ENCODE assay signal across 8 mouse cellular contexts in genomic region chr17:46674530-46675283, GRCm38 (mm10). TPM values are rescaled to one million over a fixed set of nuclear protein-coding genes. Genes with fewer than 3 reads are reported as not detected.
DNase-seq lines count a peak whose midpoint lies in the region; ATAC-seq and TF ChIP-seq lines count a peak whose summit lies in the region.

No protein-coding gene starts in this region.

- H3K4me2 ChIP-seq in heart, embryonic 12.5 days: peak overlapping the region; percentile 80
- peak overlapping the region; percentile 56 for H3K4me2 ChIP-seq in hindbrain, embryonic 11.5 days (replicated peaks; ENCODE audit: low read depth, low read length)
- H3K4me2 ChIP-seq in midbrain, embryonic 11.5 days: peak overlapping the region; percentile 76

- peaks cover 44% of the 10 kb centered on the region for H3K4me1 ChIP-seq in heart, embryonic 12.5 days (replicated peaks)
- peaks cover 64% of the 10 kb centered on the region for H3K4me1 ChIP-seq in G1E (ENCODE audit: insufficient read depth, low read depth, low read length)
- H3K4me1 ChIP-seq in hindbrain, embryonic 11.5 days (replicated peaks; ENCODE audit: control insufficient read depth, insufficient read depth, low read length): peaks cover 4% of the 10 kb centered on the region; the same call in 1 of the 2 replicates
- H3K4me1 ChIP-seq in midbrain, embryonic 11.5 days (ENCODE audit: control insufficient read depth, insufficient read depth, low read length): peaks cover 22% of the 10 kb centered on the region

- 23% methylated on average over 15 of the region's 15 CpGs for WGBS in heart, embryonic 12.5 days
- 22% methylated on average over 15 of the region's 15 CpGs for WGBS in hindbrain, embryonic 11.5 days
- 17% methylated on average over 15 of the region's 15 CpGs for WGBS in midbrain, embryonic 11.5 days

- peak; percentile 20; the same call in 1 of the 2 replicates for ATAC-seq in heart, embryonic 12.5 days (ENCODE audit: insufficient number of reproducible peaks, low FRiP score)
- no peak for ATAC-seq in G1E (ENCODE audit: extremely low read depth, insufficient number of reproducible peaks, low FRiP score, poor library complexity, severe bottlenecking)
- peak; percentile 65 for ATAC-seq in hindbrain, embryonic 11.5 days (ENCODE audit: low FRiP score)
- ATAC-seq in midbrain, embryonic 11.5 days (ENCODE audit: low FRiP score): peak; percentile 45

- peak overlapping the region; percentile 71 for H3K9ac ChIP-seq in heart, embryonic 12.5 days
- H3K9ac ChIP-seq in hindbrain, embryonic 11.5 days (ENCODE audit: low read depth, low read length): peak overlapping the region; percentile 38; the same call in 1 of the 2 replicates
- peak overlapping the region; percentile 67 for H3K9ac ChIP-seq in midbrain, embryonic 11.5 days (ENCODE audit: low read length)

- H3K4me3 ChIP-seq in heart, embryonic 12.5 days: peak overlapping the region; percentile 84
- peak overlapping the region; percentile 77 for H3K4me3 ChIP-seq in G1E (ENCODE audit: low read depth, low read length)
- peak overlapping the region; percentile 57 for H3K4me3 ChIP-seq in hindbrain, embryonic 11.5 days (ENCODE audit: low read depth, low read length)
- H3K4me3 ChIP-seq in midbrain, embryonic 11.5 days (ENCODE audit: low read depth, low read length): peak overlapping the region; percentile 61

- no peaks in the 10 kb centered on the region for H3K27me3 ChIP-seq in heart, embryonic 12.5 days (replicated peaks)
- no peaks in the 10 kb centered on the region for H3K27me3 ChIP-seq in G1E (ENCODE audit: insufficient read depth, low read length)
- no peaks in the 10 kb centered on the region for H3K27me3 ChIP-seq in hindbrain, embryonic 11.5 days (ENCODE audit: control insufficient read depth, insufficient read depth, low read length)
- no peaks in the 10 kb centered on the region for H3K27me3 ChIP-seq in midbrain, embryonic 11.5 days (ENCODE audit: control insufficient read depth, insufficient read depth, low read length)

- DNase-seq in heart, adult 9 months (ENCODE audit: low spot score in 2 of 2): no peak
- no peak for DNase-seq in G1E (ENCODE audit: low spot score)
- DNase-seq in hindbrain, embryonic 11.5 days (ENCODE audit: low spot score): peak; percentile 14
- peak; percentile 82 for DNase-seq in midbrain, embryonic 11.5 days (ENCODE audit: low spot score, missing footprints)
- DNase-seq in ovary, postnatal 14 days (ENCODE audit: low spot score): no peak
- no peak for DNase-seq in urinary bladder, postnatal 25 days (ENCODE audit: low spot score)
- DNase-seq in gastrocnemius, postnatal 4 days (ENCODE audit: low spot score in 2 of 2): no peak

- TF ChIP-seq CTCF in G1E (IDR thresholded peaks at IDR 0.05; ENCODE audit: low read depth, low read length): no peak

- H3K9me3 ChIP-seq in heart, embryonic 12.5 days (replicated peaks): no peaks in the 10 kb centered on the region
- no peaks in the 10 kb centered on the region for H3K9me3 ChIP-seq in G1E (replicated peaks)
- H3K9me3 ChIP-seq in hindbrain, embryonic 11.5 days (ENCODE audit: control insufficient read depth, low read length): no peaks in the 10 kb centered on the region
- no peaks in the 10 kb centered on the region for H3K9me3 ChIP-seq in midbrain, embryonic 11.5 days (ENCODE audit: control insufficient read depth, low read length)

- peak overlapping the region; percentile 80 for H3K27ac ChIP-seq in heart, embryonic 12.5 days (ENCODE audit: poor library complexity, severe bottlenecking)
- H3K27ac ChIP-seq in hindbrain, embryonic 11.5 days (ENCODE audit: low read depth, low read length): no peak overlapping the region
- H3K27ac ChIP-seq in midbrain, embryonic 11.5 days (ENCODE audit: low read depth, low read length): peak overlapping the region; percentile 45; the same call in 1 of the 2 replicates

- peaks cover 56% of the 10 kb centered on the region for H3K36me3 ChIP-seq in heart, embryonic 12.5 days
- H3K36me3 ChIP-seq in G1E (replicated peaks): peaks cover 83% of the 10 kb centered on the region
- H3K36me3 ChIP-seq in hindbrain, embryonic 11.5 days (ENCODE audit: control insufficient read depth, insufficient read depth, low read length): peaks cover 4% of the 10 kb centered on the region
- peaks cover 14% of the 10 kb centered on the region for H3K36me3 ChIP-seq in midbrain, embryonic 11.5 days (ENCODE audit: control insufficient read depth, insufficient read depth, low read length)

RNA-seq across cellular contexts. Expression of gene Rrp36, which starts 0.6 kb away (rescaled TPM):
- polyA plus RNA-seq in heart, embryonic 12.5 days (2016; fragmentation: Nextera tagmentation; extraction: Ambion mirVana): 36.5 and 38.9 TPM in 2 replicates
- total RNA-seq in G1E (2014; fragmentation: Nextera tagmentation): 12.2 and 13.2 TPM in 2 replicates
- 48.0 and 67.2 TPM in 2 replicates for total RNA-seq in G1E (2017)
- polyA plus RNA-seq in G1E (2012): 39.0 and 45.0 TPM in 2 replicates
- 57.9 and 58.4 TPM in 2 replicates for polyA plus RNA-seq in hindbrain, embryonic 11.5 days (2014; fragmentation: Nextera tagmentation; extraction: Ambion mirVana)
- 53.4 and 60.0 TPM in 2 replicates for polyA plus RNA-seq in midbrain, embryonic 11.5 days (2014; fragmentation: Nextera tagmentation; extraction: Ambion mirVana)
- 10 to 100 TPM; 17.9 to 21.6 TPM for total RNA-seq in gastrocnemius, postnatal 4 days (2021)

RNA-seq across cellular contexts. Expression of gene Mea1, which starts 3.9 kb away (rescaled TPM):
- polyA plus RNA-seq in heart, embryonic 12.5 days (2016; fragmentation: Nextera tagmentation; extraction: Ambion mirVana): 116 and 123 TPM in 2 replicates
- total RNA-seq in G1E (2014; fragmentation: Nextera tagmentation): 37.1 and 42.4 TPM in 2 replicates
- 79.5 and 83.8 TPM in 2 replicates for total RNA-seq in G1E (2017)
- 84.7 and 105 TPM in 2 replicates for polyA plus RNA-seq in G1E (2012)
- polyA plus RNA-seq in hindbrain, embryonic 11.5 days (2014; fragmentation: Nextera tagmentation; extraction: Ambion mirVana): 192 and 201 TPM in 2 replicates
- polyA plus RNA-seq in midbrain, embryonic 11.5 days (2014; fragmentation: Nextera tagmentation; extraction: Ambion mirVana): 185 and 192 TPM in 2 replicates
- total RNA-seq in gastrocnemius, postnatal 4 days (2021): 10 to 100 TPM; 72.3 to 75.8 TPM

RNA-seq across cellular contexts. Expression of gene Klhdc3, which starts 6.0 kb away (rescaled TPM):
- polyA plus RNA-seq in heart, embryonic 12.5 days (2016; fragmentation: Nextera tagmentation; extraction: Ambion mirVana): 149 and 155 TPM in 2 replicates
- total RNA-seq in G1E (2014; fragmentation: Nextera tagmentation) (70.1 and 79.1 TPM in 2 replicates), G1E (2017) (21.0 and 26.0 TPM in 2 replicates)
- polyA plus RNA-seq in G1E (2012): 221 and 297 TPM in 2 replicates
- polyA plus RNA-seq in hindbrain, embryonic 11.5 days (2014; fragmentation: Nextera tagmentation; extraction: Ambion mirVana): 101 and 122 TPM in 2 replicates
- polyA plus RNA-seq in midbrain, embryonic 11.5 days (2014; fragmentation: Nextera tagmentation; extraction: Ambion mirVana): 103 and 109 TPM in 2 replicates
- total RNA-seq in gastrocnemius, postnatal 4 days (2021): 100 to 1,000 TPM; 191 to 192 TPM

RNA-seq across cellular contexts. Expression of gene Cul7, which starts 24.6 kb away (rescaled TPM):
- 48.1 and 53.1 TPM in 2 replicates for polyA plus RNA-seq in heart, embryonic 12.5 days (2016; fragmentation: Nextera tagmentation; extraction: Ambion mirVana)
- total RNA-seq in G1E (2014; fragmentation: Nextera tagmentation): 44.1 and 47.4 TPM in 2 replicates
- 27.4 and 30.0 TPM in 2 replicates for total RNA-seq in G1E (2017)
- polyA plus RNA-seq in G1E (2012): 136 and 142 TPM in 2 replicates
- polyA plus RNA-seq in hindbrain, embryonic 11.5 days (2014; fragmentation: Nextera tagmentation; extraction: Ambion mirVana): 25.9 and 30.5 TPM in 2 replicates
- 26.2 and 26.8 TPM in 2 replicates for polyA plus RNA-seq in midbrain, embryonic 11.5 days (2014; fragmentation: Nextera tagmentation; extraction: Ambion mirVana)
- total RNA-seq in gastrocnemius, postnatal 4 days (2021): 100 to 1,000 TPM; 100 to 101 TPM

RNA-seq across cellular contexts. Expression of gene Mrpl2, which starts 28.7 kb away (rescaled TPM):
- 90.9 and 99.0 TPM in 2 replicates for polyA plus RNA-seq in heart, embryonic 12.5 days (2016; fragmentation: Nextera tagmentation; extraction: Ambion mirVana)
- total RNA-seq in G1E (2014; fragmentation: Nextera tagmentation) (44.7 and 59.4 TPM in 2 replicates), G1E (2017) (76.3 and 107 TPM in 2 replicates)
- polyA plus RNA-seq in G1E (2012): 853 and 1,060 TPM in 2 replicates
- polyA plus RNA-seq in hindbrain, embryonic 11.5 days (2014; fragmentation: Nextera tagmentation; extraction: Ambion mirVana): 94.8 and 95.2 TPM in 2 replicates
- 97.8 and 100 TPM in 2 replicates for polyA plus RNA-seq in midbrain, embryonic 11.5 days (2014; fragmentation: Nextera tagmentation; extraction: Ambion mirVana)
- 100 to 1,000 TPM; 104 to 107 TPM for total RNA-seq in gastrocnemius, postnatal 4 days (2021)

Comparison
In these comparisons a context has a peak if more than half of its experiments do, and no peak if none do; other contexts are left out.
1. DNase-seq: peak in hindbrain, embryonic 11.5 days (single experiment) and midbrain, embryonic 11.5 days (single experiment); none in heart, adult 9 months (0 of 2), G1E (single experiment), ovary, postnatal 14 days (single experiment), urinary bladder, postnatal 25 days (single experiment) and gastrocnemius, postnatal 4 days (0 of 2).
2. Peak in every context shown above with its lines, with median percentiles within 50 percentile points of each other: H3K4me2 ChIP-seq, H3K4me3 ChIP-seq and H3K9ac ChIP-seq.